Mouse (Mus musculus) stomach, postnatal 0 days (tissue): Measurements from ENCODE around the gene Zfy1. TPM values are rescaled to one million over a fixed set of nuclear protein-coding genes. Genes with fewer than 3 reads are reported as not detected.
"Not testable (repeated sequence)": the region's sequence is repeated elsewhere in the genome, so short reads cannot be mapped to it uniquely, and the experiment has no call there.

Experiments
- ATAC-seq: fragments of 200-750 bp; cut with Nextera tagmentation; 2 replicates; pipeline ENCODE4 v1.8.0; 2017; ENCODE audit not compliant: low FRiP score, low TSS enrichment
- DNase-seq: peaks from one replicate; pipeline ENCODE4 v3.0.0-alpha.2; 2016; ENCODE audit warnings: low spot score
- H3K27ac ChIP-seq: fragments of 300-500 bp; sonication (generic); replicated peaks from 2 replicates; pipeline ENCODE4 v1.5.1; 2014; ENCODE audit warnings: mild to moderate bottlenecking, control low read depth
- H3K27me3 ChIP-seq: fragments of 300-500 bp; sonication (generic); 2 replicates; pipeline ENCODE4 v1.6.1; 2014; ENCODE audit warnings: low read length; ENCODE audit not compliant: control insufficient read depth, insufficient read depth
- H3K36me3 ChIP-seq: fragments of 300-500 bp; sonication (generic); 2 replicates; pipeline ENCODE4 v1.6.1; 2014; ENCODE audit warnings: low read length, mixed read lengths; ENCODE audit not compliant: control insufficient read depth, insufficient read depth
- H3K4me1 ChIP-seq: fragments of 300-500 bp; sonication (generic); replicated peaks from 2 replicates; pipeline ENCODE4 v1.6.1; 2014; ENCODE audit warnings: antibody characterized with exemption; ENCODE audit not compliant: control insufficient read depth, insufficient read depth
- H3K4me2 ChIP-seq: fragments of 300-500 bp; sonication (generic); replicated peaks from 2 replicates; pipeline ENCODE4 v1.6.1; 2014; ENCODE audit warnings: low read depth, mild to moderate bottlenecking, control low read depth, moderate library complexity
- H3K4me3 ChIP-seq: fragments of 300-500 bp; sonication (generic); 2 replicates; pipeline ENCODE4 v1.5.1; 2014; ENCODE audit warnings: low read depth, low read length, control low read depth
- H3K9ac ChIP-seq: fragments of 300-500 bp; sonication (generic); 2 replicates; pipeline ENCODE4 v1.6.1; 2014; ENCODE audit warnings: mild to moderate bottlenecking, low read length, control low read depth, mixed read lengths
- H3K9me3 ChIP-seq: fragments of 300-500 bp; sonication (generic); 2 replicates; pipeline ENCODE4 v1.6.1; 2016; ENCODE audit warnings: low read length; ENCODE audit not compliant: control insufficient read depth
- CTCF ChIP-seq: IDR thresholded peaks from 2 replicates; pipeline ENCODE4 v1.5.1; 2016; ENCODE audit warnings: antibody characterized with exemption, low read depth, mild to moderate bottlenecking, moderate library complexity
- EP300 ChIP-seq: optimal IDR thresholded peaks from 2 replicates; pipeline ENCODE3; 2016; ENCODE audit warnings: antibody characterized with exemption
- WGBS: fragments of 180-500 bp; shearing (Covaris S2); extraction: QIAGEN DNeasy Blood & Tissue Kit; methylation state at CpG from one replicate; pipeline ENCODE4 v1.1.7; 2014; 5-methylcytosine and 5-hydroxymethylcytosine counted together
- polyA plus RNA-seq: library from polyadenylated mRNA; unstranded; fragments of >200 nt; fragmentation: Nextera tagmentation; extraction: Ambion mirVana; gene quantifications from 2 replicates; pipeline ENCODE4 v1.2.1, GENCODE M21; 2015

Gene Zfy1
- not detected in 2 replicates for polyA plus RNA-seq

GRCm38 (mm10) chrY:797309-797708, at the start of gene Zfy1:
TSS of gene Zfy1 (minus strand) at chrY:797409.
- H3K4me1 ChIP-seq, H3K27me3 ChIP-seq, H3K9ac ChIP-seq, H3K27ac ChIP-seq, ATAC-seq, DNase-seq, H3K4me3 ChIP-seq, H3K36me3 ChIP-seq, H3K4me2 ChIP-seq, H3K9me3 ChIP-seq: not testable (repeated sequence)
- WGBS = no CpG with 5 or more reads among the region's 11 CpGs

DNA sequence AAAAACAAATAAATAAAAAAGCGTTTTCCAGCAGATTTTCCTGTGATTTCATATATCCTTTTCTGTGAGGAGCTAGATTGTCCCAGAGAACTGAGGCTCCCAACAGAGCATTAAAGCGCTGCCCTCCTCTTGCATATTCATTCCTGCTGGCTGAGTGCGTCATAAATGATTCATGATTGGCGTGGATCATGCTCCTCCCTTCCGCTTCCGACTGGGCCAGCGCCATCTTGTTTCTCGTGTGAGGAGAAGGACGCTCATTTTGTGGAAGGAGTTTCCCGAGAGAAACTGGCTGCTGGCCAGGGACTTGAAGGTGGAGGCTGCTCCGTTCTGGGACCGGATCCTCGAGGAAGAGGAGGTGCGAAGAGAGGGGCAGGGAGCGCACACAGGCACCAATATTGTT, 21.2 kb upstream of the Zfy1 start, which contains the start of gene Uba1y:
TSS of gene Uba1y (plus strand) at position 254 of the 400 bp plus-strand sequence.
- no peak within 1 kb of the TSS for H3K9ac ChIP-seq
- H3K27ac ChIP-seq = no peak within 1 kb of the TSS
- no peak within 1 kb of the TSS for H3K4me3 ChIP-seq
- H3K27me3 ChIP-seq = no peaks in the 10 kb centered on the region
- H3K4me2 ChIP-seq = no peak within 1 kb of the TSS
- ATAC-seq = no peak
- no peaks in the 10 kb centered on the region for H3K4me1 ChIP-seq
- TF ChIP-seq CTCF (no peak), EP300 (no peak)
- no peaks in the 10 kb centered on the region for H3K9me3 ChIP-seq
- no peaks in the 10 kb centered on the region for H3K36me3 ChIP-seq
- WGBS = 84% methylated on average over 10 of the region's 15 CpGs
- DNase-seq = no peak

DNA sequence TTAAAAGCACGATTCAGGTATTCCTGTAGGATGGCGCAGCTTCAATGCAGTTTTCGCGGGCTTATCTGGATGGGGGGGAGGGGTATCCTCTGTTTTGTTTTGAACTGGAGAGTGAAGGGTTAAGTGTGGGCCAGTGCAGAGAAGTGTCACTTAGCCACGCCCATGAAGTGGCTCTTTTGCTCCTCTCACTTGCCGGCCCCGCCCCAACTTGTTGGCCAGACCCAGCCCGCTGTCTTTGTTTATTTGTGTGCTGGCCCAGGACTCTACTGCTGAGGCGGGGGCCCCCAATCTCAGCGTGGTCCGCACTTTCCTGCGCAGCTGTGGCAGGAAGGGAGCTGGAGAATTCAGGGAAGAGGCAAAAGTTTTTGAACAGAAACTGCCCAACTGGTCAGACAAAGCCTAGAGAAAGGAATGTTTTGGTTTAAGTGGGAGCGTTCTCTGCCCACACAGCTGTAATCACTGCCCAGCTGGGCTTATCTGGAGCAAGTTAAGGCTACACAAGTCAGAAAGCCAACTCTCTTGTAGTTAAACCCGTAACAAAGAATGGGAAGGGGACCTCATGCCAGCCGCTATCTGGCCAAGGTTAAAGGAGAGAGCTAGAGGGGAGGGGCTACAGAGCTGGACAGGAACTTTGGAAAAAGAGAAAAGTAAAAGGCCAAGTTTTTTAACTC, 11.9 kb upstream of the Zfy1 start:
- no peaks in the 10 kb centered on the region for H3K4me1 ChIP-seq
- peak overlapping the region; percentile 23 for H3K4me2 ChIP-seq
- no peaks in the 10 kb centered on the region for H3K9me3 ChIP-seq
- no peak overlapping the region for H3K27ac ChIP-seq
- ATAC-seq (peak; percentile 35; the same call in 1 of the 2 replicates), DNase-seq (peak; percentile 13)
- no peak overlapping the region for H3K9ac ChIP-seq
- no peaks in the 10 kb centered on the region for H3K36me3 ChIP-seq
- no peaks in the 10 kb centered on the region for H3K27me3 ChIP-seq
- peak overlapping the region; percentile 6; the same call in 1 of the 2 replicates for H3K4me3 ChIP-seq
- 2% methylated on average over 9 of the region's 15 CpGs for WGBS
- no peak for TF ChIP-seq CTCF
- TF ChIP-seq EP300 = no peak

Other genes starting within 250 kb of the Zfy1 start
- not detected in 2 replicates for gene Uba1y, start 21.2 kb upstream of the Zfy1 start, polyA plus RNA-seq
- not detected in 2 replicates for gene Kdm5d, start 100.4 kb upstream of the Zfy1 start, polyA plus RNA-seq
- gene Eif2s3y, start 213.1 kb upstream of the Zfy1 start, polyA plus RNA-seq = not detected in 2 replicates